Mouse (Mus musculus) hindbrain, postnatal 0 days (tissue): ENCODE measurements around the gene Syngr1. TPM values are rescaled to one million over a fixed set of nuclear protein-coding genes. Genes with fewer than 3 reads are reported as not detected.

ENCODE experiments used
- ATAC-seq: fragments of 200-750 bp; cut with Nextera tagmentation; 2 replicates; pipeline ENCODE4 v1.8.0; 2017; ENCODE audit warnings: mild to moderate bottlenecking, moderate TSS enrichment, moderate library complexity
- DNase-seq: peaks from one replicate; pipeline ENCODE4 v3.0.0-alpha.2; 2015; ENCODE audit warnings: low spot score
- H3K27ac ChIP-seq: fragments of 300-500 bp; sonication (generic); 2 replicates; pipeline ENCODE4 v1.5.1; 2014; ENCODE audit warnings: mild to moderate bottlenecking
- H3K27me3 ChIP-seq: fragments of 300-500 bp; sonication (generic); 2 replicates; pipeline ENCODE4 v1.6.1; 2014; ENCODE audit warnings: low read length, mixed read lengths; ENCODE audit not compliant: insufficient read depth
- H3K36me3 ChIP-seq: fragments of 300-500 bp; sonication (generic); 2 replicates; pipeline ENCODE4 v1.6.1; 2014; ENCODE audit warnings: low read length, mixed read lengths; ENCODE audit not compliant: insufficient read depth
- H3K4me1 ChIP-seq: fragments of 300-500 bp; sonication (generic); 2 replicates; pipeline ENCODE4 v1.6.1; 2014; ENCODE audit warnings: antibody characterized with exemption, low read length, mixed read lengths; ENCODE audit not compliant: insufficient read depth
- H3K4me2 ChIP-seq: fragments of 300-500 bp; sonication (generic); 2 replicates; pipeline ENCODE4 v1.6.1; 2014; ENCODE audit warnings: low read depth, mild to moderate bottlenecking, low read length, moderate library complexity, mixed read lengths
- H3K4me3 ChIP-seq: fragments of 300-500 bp; sonication (generic); 2 replicates; pipeline ENCODE4 v1.5.1; 2014; ENCODE audit warnings: low read length
- H3K9ac ChIP-seq: fragments of 300-500 bp; sonication (generic); replicated peaks from 2 replicates; pipeline ENCODE4 v1.6.1; 2014; ENCODE audit warnings: mild to moderate bottlenecking, low read length, moderate library complexity, mixed read lengths
- H3K9me3 ChIP-seq: fragments of 300-500 bp; sonication (generic); 2 replicates; pipeline ENCODE4 v1.6.1; 2016; ENCODE audit warnings: low read length, mixed read lengths
- CTCF ChIP-seq: IDR thresholded peaks from 2 replicates; pipeline ENCODE4 v1.5.1; 2016; ENCODE audit warnings: antibody characterized with exemption, control low read depth, low read depth
- WGBS: fragments of 180-500 bp; shearing (Covaris S2); extraction: QIAGEN DNeasy Blood & Tissue Kit; methylation state at CpG from one replicate; pipeline ENCODE4 v1.1.7; 2014; 5-methylcytosine and 5-hydroxymethylcytosine counted together
- polyA plus RNA-seq: library from polyadenylated mRNA; unstranded; fragments of >200 nt; fragmentation: Nextera tagmentation; extraction: Ambion mirVana; gene quantifications from 2 replicates; pipeline ENCODE4 v1.2.1, GENCODE M21; 2015
- total RNA-seq: library from RNA; depleted of rRNA; stranded (reverse); fragments of >200 nt; gene quantifications from 2 replicates; pipeline ENCODE4 v1.2.3, GENCODE M21; 2014

The Syngr1 gene
- total and polyA plus RNA-seq, 2 experiments from 2014 or later = 78.6 to 155 TPM

DNA sequence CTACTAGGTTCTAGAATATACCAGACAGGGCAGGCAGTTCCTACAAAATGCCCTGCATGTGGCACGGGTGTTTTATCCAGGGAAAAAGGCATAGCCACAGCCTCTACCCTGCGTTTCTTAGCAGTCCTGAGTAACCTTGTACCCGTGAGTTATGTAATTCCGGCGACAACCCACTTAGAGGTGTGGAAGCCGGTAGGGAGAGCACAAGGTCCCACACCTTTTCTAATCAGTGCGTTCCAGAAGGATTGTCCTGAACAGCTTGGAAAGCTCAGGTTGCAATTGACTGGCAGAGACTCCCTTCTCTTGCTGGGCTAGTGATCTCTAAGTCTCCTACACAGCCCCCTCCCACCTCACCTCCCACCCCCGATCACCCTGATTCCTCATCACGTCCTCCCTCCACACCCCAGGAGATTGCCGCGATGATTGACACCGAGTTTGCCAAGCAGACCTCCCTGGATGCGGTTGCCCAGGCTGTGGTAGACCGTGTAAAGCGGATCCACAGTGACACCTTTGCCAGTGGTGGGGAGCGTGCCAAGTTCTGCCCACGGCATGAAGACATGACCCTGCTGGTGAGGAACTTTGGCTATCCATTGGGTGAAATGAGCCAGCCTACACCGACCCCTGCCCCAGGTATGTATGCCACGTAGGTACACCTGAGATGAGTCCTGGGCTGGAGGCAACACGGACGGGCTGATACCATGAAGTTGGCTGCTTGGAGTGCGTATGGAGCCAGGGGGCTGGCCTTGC lies 66.2 kb downstream of the Syngr1 start:
- Histone ChIP-seq H3K4me1 (no peaks in the 10 kb centered on the region), H3K27me3 (no peaks in the 10 kb centered on the region), H3K9me3 (no peaks in the 10 kb centered on the region), H3K4me2 (no peak overlapping the region), H3K4me3 (no peak overlapping the region), H3K36me3 (peaks cover 75% of the 10 kb centered on the region), H3K9ac (no peak overlapping the region), H3K27ac (no peak overlapping the region)
- TF ChIP-seq CTCF = no peak
- ATAC-seq = no peak
- DNase-seq = no peak
- WGBS = 92% methylated on average over 22 of the region's 22 CpGs

DNA sequence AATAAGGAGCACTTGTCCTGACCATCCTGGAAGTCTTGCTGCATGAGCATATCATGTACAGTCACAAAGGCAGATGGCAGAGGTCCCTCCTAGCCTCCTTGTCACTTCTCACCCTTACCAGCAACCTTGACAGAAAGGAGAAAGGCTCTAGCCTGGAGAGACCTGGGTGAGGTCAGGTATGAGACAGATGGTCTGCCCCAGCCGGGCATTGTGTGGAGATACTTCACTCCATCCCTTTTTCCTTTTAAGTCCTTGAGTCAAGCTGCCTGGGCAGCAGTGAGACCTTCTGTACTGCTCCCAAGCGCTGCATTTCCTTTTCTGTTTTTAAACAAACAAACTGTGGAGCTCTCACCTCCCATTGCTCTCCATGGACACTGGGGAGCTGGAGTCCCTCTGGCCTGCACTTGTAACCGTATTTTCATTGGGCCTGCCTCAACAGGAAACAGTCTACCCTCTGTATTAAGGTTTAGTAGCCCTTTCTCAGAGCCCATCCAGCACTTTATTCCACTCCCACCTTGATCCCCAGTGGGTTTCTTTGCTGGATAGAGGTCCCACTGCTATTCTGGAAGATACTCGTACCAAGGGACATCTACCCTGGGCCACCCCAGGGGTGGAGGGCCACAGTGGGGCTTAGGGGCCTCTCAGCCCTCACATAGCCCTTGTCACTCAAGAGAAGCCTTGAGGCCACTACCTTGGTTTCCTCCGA lies 67.0 kb downstream of the Syngr1 start:
- WGBS = 86% methylated on average over 5 of the region's 5 CpGs
- Histone ChIP-seq H3K36me3 (peaks cover 74% of the 10 kb centered on the region), H3K4me1 (peaks cover under 1% of the 10 kb centered on the region; the same call in 1 of the 2 replicates), H3K9me3 (no peaks in the 10 kb centered on the region), H3K4me3 (no peak overlapping the region), H3K27ac (no peak overlapping the region; the same call in 1 of the 2 replicates), H3K9ac (no peak overlapping the region), H3K27me3 (no peaks in the 10 kb centered on the region), H3K4me2 (no peak overlapping the region)
- no peak for ATAC-seq
- no peak for TF ChIP-seq CTCF
- DNase-seq = no peak

DNA sequence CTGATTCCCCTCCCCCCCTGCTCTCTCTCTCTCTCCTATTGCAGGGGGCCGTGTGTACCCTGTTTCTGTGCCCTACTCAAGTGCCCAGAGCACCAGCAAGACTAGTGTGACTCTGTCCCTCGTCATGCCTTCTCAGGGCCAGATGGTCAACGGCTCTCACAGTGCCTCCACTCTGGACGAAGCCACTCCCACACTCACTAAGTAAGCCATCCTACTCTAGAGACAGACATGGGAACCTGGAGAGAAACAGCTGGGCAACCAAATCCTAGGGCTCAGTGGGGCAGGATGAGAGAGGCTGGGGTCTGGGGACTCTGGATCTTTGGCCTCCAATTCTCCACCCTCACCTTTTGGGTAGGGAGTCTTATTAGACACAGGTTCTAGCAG lies 67.6 kb downstream of the Syngr1 start:
- Histone ChIP-seq H3K27ac (peak overlapping the region; percentile 41; the same call in 1 of the 2 replicates), H3K36me3 (peaks cover 70% of the 10 kb centered on the region), H3K4me1 (peaks cover 5% of the 10 kb centered on the region; the same call in 1 of the 2 replicates), H3K4me2 (no peak overlapping the region), H3K9me3 (no peaks in the 10 kb centered on the region), H3K9ac (no peak overlapping the region), H3K27me3 (no peaks in the 10 kb centered on the region), H3K4me3 (no peak overlapping the region)
- WGBS = 63% methylated on average over 4 of the region's 4 CpGs
- no peak for TF ChIP-seq CTCF
- no peak for ATAC-seq
- DNase-seq = no peak

DNA sequence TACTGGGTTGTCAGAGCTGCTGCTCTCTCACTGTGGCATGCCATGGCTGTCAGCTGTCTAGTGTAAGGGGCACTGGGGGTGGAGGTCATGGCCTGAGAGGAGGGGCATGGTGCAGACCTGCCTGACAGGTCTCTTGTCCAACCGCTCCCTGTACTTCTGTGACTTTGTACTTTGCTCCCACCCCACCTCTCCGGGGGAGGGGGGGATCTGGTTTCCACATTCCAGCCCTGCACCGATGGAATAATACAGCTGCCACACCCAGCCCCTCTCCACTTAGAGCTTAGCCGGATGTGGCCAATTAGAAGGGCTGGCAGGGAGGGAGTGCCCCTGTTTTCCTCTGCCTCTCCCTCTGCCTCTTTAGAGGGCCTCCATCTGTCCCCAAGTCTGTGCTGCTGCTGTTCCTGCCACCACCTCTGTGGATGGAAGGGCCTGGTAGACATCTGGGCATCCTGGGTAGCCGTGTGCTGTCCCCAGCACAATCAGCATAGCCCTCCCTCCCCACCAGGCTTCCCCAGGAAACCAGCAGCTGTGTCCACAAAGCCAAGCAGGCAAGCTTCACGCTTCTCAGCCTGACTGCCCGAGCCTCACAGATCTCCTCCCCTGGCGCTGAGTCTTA lies 68.3 kb downstream of the Syngr1 start:
- Histone ChIP-seq H3K27me3 (no peaks in the 10 kb centered on the region), H3K36me3 (peaks cover 63% of the 10 kb centered on the region), H3K4me3 (no peak overlapping the region), H3K4me2 (no peak overlapping the region), H3K4me1 (peaks cover 5% of the 10 kb centered on the region; the same call in 1 of the 2 replicates), H3K9ac (no peak overlapping the region), H3K9me3 (no peaks in the 10 kb centered on the region), H3K27ac (peak overlapping the region; percentile 41; the same call in 1 of the 2 replicates)
- ATAC-seq (no peak), DNase-seq (no peak)
- no peak for TF ChIP-seq CTCF
- 51% methylated on average over 8 of the region's 8 CpGs for WGBS

DNA sequence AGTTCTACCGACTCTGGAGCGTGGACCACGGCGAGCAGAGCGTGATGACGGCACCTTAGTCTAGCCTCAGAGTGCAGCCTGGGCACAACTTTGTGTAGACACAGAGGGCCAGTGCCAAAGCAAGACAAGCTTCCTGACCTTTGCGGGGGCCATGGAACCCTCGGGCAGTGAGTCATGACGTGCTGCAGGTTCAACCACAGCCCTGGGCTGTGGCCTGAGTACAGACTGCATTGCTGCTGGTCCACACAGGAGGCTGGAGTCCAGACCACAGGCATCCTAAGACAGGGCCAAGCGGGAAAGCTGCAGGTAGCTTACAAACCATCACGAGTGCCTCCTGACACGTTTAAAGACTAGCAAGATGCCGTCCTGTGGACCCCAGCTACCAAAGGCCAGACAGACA lies 69.1 kb downstream of the Syngr1 start:
- peaks cover 5% of the 10 kb centered on the region; the same call in 1 of the 2 replicates for H3K4me1 ChIP-seq
- ATAC-seq = no peak
- 89% methylated on average over 13 of the region's 13 CpGs for WGBS
- no peak overlapping the region for H3K4me3 ChIP-seq
- DNase-seq = no peak
- H3K9me3 ChIP-seq = no peaks in the 10 kb centered on the region
- no peak for TF ChIP-seq CTCF
- H3K27me3 ChIP-seq = no peaks in the 10 kb centered on the region
- H3K36me3 ChIP-seq = peaks cover 54% of the 10 kb centered on the region
- H3K4me2 ChIP-seq = no peak overlapping the region
- no peak overlapping the region for H3K9ac ChIP-seq
- H3K27ac ChIP-seq = peak overlapping the region; percentile 41; the same call in 1 of the 2 replicates

DNA sequence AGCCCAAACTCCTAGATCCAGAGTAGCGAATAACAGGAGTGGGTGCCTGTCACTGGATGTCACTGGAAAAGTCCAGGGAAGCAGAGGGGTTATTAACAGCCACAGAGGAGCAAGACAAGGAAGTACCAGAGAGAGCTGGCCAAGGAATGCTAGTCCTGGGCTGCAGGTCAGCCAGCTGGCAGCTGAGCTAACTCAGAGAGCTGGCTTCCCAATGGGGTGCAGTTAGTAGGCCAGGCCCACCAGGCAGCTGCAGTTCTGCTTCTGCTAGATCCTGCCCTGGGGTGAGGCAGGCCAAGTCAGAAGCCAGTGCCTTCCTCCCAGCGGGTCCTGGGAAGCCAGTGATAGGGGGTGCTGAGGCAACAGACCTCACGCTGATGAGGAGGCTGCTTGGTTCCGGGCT lies 69.6 kb downstream of the Syngr1 start:
- DNase-seq = no peak

More for the DNA sequence above, 69.6 kb downstream of the Syngr1 start:
- Histone ChIP-seq H3K27ac (peak overlapping the region; percentile 41; the same call in 1 of the 2 replicates), H3K4me3 (no peak overlapping the region), H3K9me3 (no peaks in the 10 kb centered on the region), H3K4me2 (no peak overlapping the region), H3K36me3 (peaks cover 50% of the 10 kb centered on the region), H3K27me3 (no peaks in the 10 kb centered on the region), H3K9ac (no peak overlapping the region), H3K4me1 (peaks cover 5% of the 10 kb centered on the region; the same call in 1 of the 2 replicates)
- TF ChIP-seq CTCF = no peak
- no peak for ATAC-seq
- WGBS = 83% methylated on average over 4 of the region's 4 CpGs
